Mouse (Mus musculus) neural tube, embryonic 14.5 days (tissue): ENCODE data around the gene Rgl1. TPM values are rescaled to one million over a fixed set of nuclear protein-coding genes. Genes with fewer than 3 reads are reported as not detected.

Source experiments
- ATAC-seq: fragments of 200-750 bp; cut with Nextera tagmentation; 2 replicates; pipeline ENCODE4 v1.8.0; 2017; ENCODE audit warnings: low read depth, mild to moderate bottlenecking, moderate TSS enrichment, moderate library complexity
- H3K27ac ChIP-seq: fragments of 300-500 bp; sonication (generic); 2 replicates; pipeline ENCODE4 v1.5.1; 2014; ENCODE audit warnings: low read depth, mild to moderate bottlenecking, control low read depth, low read length, moderate library complexity, mixed read lengths
- H3K27me3 ChIP-seq: fragments of 300-500 bp; sonication (generic); 2 replicates; pipeline ENCODE4 v1.6.1; 2014; ENCODE audit warnings: low read length; ENCODE audit not compliant: control insufficient read depth, insufficient read depth
- H3K36me3 ChIP-seq: fragments of 300-500 bp; sonication (generic); 2 replicates; pipeline ENCODE4 v1.6.1; 2014; ENCODE audit warnings: low read length, mixed read lengths; ENCODE audit not compliant: control insufficient read depth, insufficient read depth
- H3K4me1 ChIP-seq: fragments of 300-500 bp; sonication (generic); 2 replicates; pipeline ENCODE4 v1.6.1; 2014; ENCODE audit warnings: low read length; ENCODE audit not compliant: control insufficient read depth, insufficient read depth
- H3K4me2 ChIP-seq: fragments of 300-500 bp; sonication (generic); 2 replicates; pipeline ENCODE4 v1.6.1; 2014; ENCODE audit warnings: mild to moderate bottlenecking, low read depth, low read length, control low read depth
- H3K4me3 ChIP-seq: fragments of 300-500 bp; sonication (generic); 2 replicates; pipeline ENCODE4 v1.5.1; 2014; ENCODE audit warnings: low read depth, low read length, control low read depth, mixed read lengths
- H3K9ac ChIP-seq: fragments of 300-500 bp; sonication (generic); replicated peaks from 2 replicates; pipeline ENCODE4 v1.6.1; 2014; ENCODE audit warnings: low read depth, mild to moderate bottlenecking, control low read depth, low read length, mixed read lengths
- H3K9me3 ChIP-seq: fragments of 300-500 bp; sonication (generic); 2 replicates; pipeline ENCODE4 v1.6.1; 2016; ENCODE audit warnings: low read length; ENCODE audit not compliant: control insufficient read depth
- WGBS: fragments of 180-500 bp; shearing (Covaris S2); extraction: QIAGEN DNeasy Blood & Tissue Kit; methylation state at CpG from one replicate; pipeline ENCODE4 v1.1.7; 2014; 5-methylcytosine and 5-hydroxymethylcytosine counted together
- polyA plus RNA-seq: library from polyadenylated mRNA; unstranded; fragments of >200 nt; fragmentation: Nextera tagmentation; extraction: Ambion mirVana; gene quantifications from 2 replicates; pipeline ENCODE4 v1.2.1, GENCODE M21; 2014

Gene Rgl1
- polyA plus RNA-seq, 1 experiment from 2014 or later: 14.9 TPM

DNA sequence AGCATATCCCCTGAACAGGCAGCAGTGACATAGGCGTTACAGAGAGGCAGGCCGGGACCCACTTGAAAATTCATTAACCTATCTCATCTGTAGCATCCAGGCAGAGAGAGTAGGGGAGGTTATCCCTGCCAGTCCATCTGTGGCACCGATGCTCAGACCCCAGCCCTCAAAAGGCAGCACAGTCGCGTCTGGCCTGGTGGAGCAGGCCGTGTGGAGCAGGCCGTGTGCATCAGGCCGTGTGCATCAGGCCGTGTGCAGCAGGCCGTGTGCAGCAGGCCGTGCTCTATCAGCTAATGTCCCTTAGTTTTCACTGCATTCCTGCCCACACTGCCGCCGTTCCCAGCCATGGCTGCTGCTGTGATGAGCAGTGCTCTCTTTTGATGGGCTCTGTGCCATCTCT is 229.0 kb downstream of the Rgl1 start:
- H3K4me3 ChIP-seq: no peak overlapping the region
- H3K36me3 ChIP-seq: no peaks in the 10 kb centered on the region
- H3K4me1 ChIP-seq: no peaks in the 10 kb centered on the region
- WGBS: 76% methylated on average over 13 of the region's 13 CpGs
- no peaks in the 10 kb centered on the region for H3K9me3 ChIP-seq
- no peak overlapping the region for H3K27ac ChIP-seq
- H3K9ac ChIP-seq: no peak overlapping the region
- no peaks in the 10 kb centered on the region for H3K27me3 ChIP-seq
- no peak overlapping the region for H3K4me2 ChIP-seq
- ATAC-seq: no peak

DNA sequence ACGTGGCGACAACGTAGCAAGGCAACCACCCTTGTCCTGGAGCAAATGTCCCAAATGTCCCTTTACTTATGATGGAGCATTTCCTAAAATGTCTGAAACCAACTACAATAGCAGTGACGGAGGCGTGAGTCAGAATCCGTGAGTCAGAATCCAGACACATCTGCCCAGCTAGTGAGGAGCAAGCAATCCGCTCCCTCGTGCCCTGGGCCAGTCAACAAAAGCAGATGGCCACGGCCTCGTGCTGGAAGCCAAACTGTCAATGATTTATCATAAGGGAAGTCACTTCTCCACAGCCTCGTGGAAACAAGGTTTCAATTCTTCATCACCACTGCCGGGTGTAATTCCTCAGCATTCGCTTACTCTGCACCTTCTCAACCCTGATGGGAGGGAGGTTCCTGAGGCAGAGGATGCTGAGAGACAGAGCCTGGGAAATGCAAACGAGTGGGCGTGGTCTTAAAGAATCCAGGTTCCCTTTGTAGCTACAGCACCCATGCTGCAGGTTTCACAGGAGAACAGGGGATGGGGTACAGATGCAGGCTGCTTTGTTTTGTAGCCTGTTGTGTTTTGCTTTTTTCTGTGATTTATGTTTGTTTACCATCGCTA is 229.6 kb downstream of the Rgl1 start:
- WGBS: 46% methylated on average over 16 of the region's 16 CpGs
- peak; percentile 54 for ATAC-seq
- Histone ChIP-seq H3K9ac (no peak overlapping the region), H3K36me3 (no peaks in the 10 kb centered on the region), H3K4me1 (no peaks in the 10 kb centered on the region), H3K4me3 (no peak overlapping the region), H3K27ac (no peak overlapping the region), H3K4me2 (no peak overlapping the region), H3K27me3 (no peaks in the 10 kb centered on the region), H3K9me3 (no peaks in the 10 kb centered on the region)

DNA sequence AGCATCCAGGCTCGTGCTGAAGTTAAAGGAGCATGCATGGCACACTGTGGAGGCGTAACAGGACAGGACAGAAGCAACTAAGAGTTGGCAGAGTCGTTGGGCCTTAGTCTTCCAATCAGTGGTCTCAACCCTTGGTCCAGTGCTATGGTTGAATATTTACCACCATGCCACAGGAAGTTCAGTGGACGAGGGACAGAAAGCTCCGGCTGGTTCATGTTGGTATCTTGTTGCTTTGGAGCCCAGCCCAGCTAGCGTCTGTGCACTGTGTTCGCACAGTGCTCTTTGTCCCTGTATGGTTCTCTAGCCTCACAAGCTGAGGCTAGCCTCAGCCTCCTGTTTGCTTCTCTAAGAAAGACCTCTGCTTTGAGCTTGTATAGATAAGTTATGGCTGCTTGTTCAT is 231.6 kb downstream of the Rgl1 start:
- Histone ChIP-seq H3K9me3 (no peaks in the 10 kb centered on the region), H3K27ac (no peak overlapping the region), H3K9ac (no peak overlapping the region), H3K27me3 (no peaks in the 10 kb centered on the region), H3K4me1 (no peaks in the 10 kb centered on the region), H3K36me3 (peaks cover 5% of the 10 kb centered on the region; the same call in 1 of the 2 replicates), H3K4me3 (no peak overlapping the region), H3K4me2 (no peak overlapping the region)
- 90% methylated on average over 7 of the region's 7 CpGs for WGBS
- ATAC-seq: no peak

GRCm38 (mm10) chr1:152531498-152531897 is 234.7 kb downstream of the Rgl1 start:
- Histone ChIP-seq H3K4me2 (no peak overlapping the region), H3K4me1 (no peaks in the 10 kb centered on the region), H3K4me3 (no peak overlapping the region), H3K36me3 (peaks cover 5% of the 10 kb centered on the region; the same call in 1 of the 2 replicates), H3K27ac (no peak overlapping the region), H3K9me3 (no peaks in the 10 kb centered on the region), H3K27me3 (no peaks in the 10 kb centered on the region), H3K9ac (no peak overlapping the region)
- 72% methylated on average over 15 of the region's 15 CpGs for WGBS
- ATAC-seq: no peak

- no peak overlapping the region for H3K4me2 ChIP-seq
- no peak for ATAC-seq
- no peak overlapping the region for H3K27ac ChIP-seq
- WGBS: 93% methylated on average over 3 of the region's 3 CpGs
- no peak overlapping the region for H3K4me3 ChIP-seq
- no peak overlapping the region for H3K9ac ChIP-seq
- no peaks in the 10 kb centered on the region for H3K4me1 ChIP-seq
- no peaks in the 10 kb centered on the region for H3K9me3 ChIP-seq
- H3K27me3 ChIP-seq: no peaks in the 10 kb centered on the region
- peaks cover 11% of the 10 kb centered on the region; the same call in 1 of the 2 replicates for H3K36me3 ChIP-seq
These were observed 237.4 kb downstream of the Rgl1 start for GRCm38 (mm10) chr1:152528778-152529177.

DNA sequence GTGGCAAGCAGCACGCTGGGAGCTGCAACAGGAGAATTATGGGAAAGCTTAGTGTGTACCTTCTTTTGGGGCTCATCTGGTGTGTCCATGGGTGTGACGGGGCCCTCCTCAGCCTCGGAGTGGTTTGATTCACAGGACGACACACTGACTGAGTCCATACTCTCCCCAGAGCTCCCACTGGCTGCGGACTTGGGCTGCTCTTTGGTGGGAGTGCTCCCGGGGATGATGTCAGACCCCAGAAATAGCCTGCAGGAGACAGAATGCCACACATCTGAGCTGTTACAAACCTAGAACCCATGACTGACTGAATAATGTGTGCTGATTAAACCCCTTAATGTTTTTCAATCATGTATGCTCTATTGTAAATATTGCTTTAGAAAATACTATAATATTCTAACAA is 237.9 kb downstream of the Rgl1 start:
- Histone ChIP-seq H3K27me3 (no peaks in the 10 kb centered on the region), H3K4me2 (no peak overlapping the region), H3K27ac (no peak overlapping the region), H3K4me3 (no peak overlapping the region), H3K9me3 (no peaks in the 10 kb centered on the region), H3K4me1 (no peaks in the 10 kb centered on the region), H3K36me3 (peaks cover 11% of the 10 kb centered on the region), H3K9ac (no peak overlapping the region)
- no peak for ATAC-seq
- 91% methylated on average over 6 of the region's 6 CpGs for WGBS

DNA sequence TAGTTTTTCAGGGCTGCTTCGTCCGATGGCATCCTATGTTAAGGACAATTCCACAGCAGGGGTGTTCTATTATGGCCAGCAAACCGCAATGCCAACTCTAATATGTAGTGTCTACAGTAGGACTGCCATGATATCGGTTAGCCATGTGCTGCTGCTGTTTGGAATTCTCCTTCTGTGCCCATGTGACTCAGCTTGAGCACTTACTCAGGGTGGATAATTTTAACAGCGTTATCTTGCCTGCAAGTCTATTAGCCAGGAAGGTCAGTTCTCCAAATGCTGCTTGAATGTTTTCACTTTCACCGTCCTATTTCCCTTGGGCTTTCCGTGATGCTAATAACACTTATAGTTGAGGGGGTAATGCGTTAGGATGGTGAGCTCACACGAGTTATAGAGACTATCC is 240.0 kb downstream of the Rgl1 start:
- 61% methylated on average over 9 of the region's 9 CpGs for WGBS

GRCm38 (mm10) chr1:152524987-152525648 is 241.0 kb downstream of the Rgl1 start:
- H3K27me3 ChIP-seq: no peaks in the 10 kb centered on the region
- 21% methylated on average over 6 of the region's 6 CpGs for WGBS
- no peak overlapping the region for H3K9ac ChIP-seq
- H3K9me3 ChIP-seq: no peaks in the 10 kb centered on the region
- H3K4me3 ChIP-seq: no peak overlapping the region
- H3K4me1 ChIP-seq: no peaks in the 10 kb centered on the region
- no peak overlapping the region for H3K4me2 ChIP-seq
- peak; percentile 83; the same call in 1 of the 2 replicates for ATAC-seq
- no peak overlapping the region for H3K27ac ChIP-seq
- peaks cover 6% of the 10 kb centered on the region; the same call in 1 of the 2 replicates for H3K36me3 ChIP-seq

More for the DNA sequence above, 240.0 kb downstream of the Rgl1 start:
- Histone ChIP-seq H3K4me3 (no peak overlapping the region), H3K9ac (no peak overlapping the region), H3K27me3 (no peaks in the 10 kb centered on the region), H3K36me3 (peaks cover 11% of the 10 kb centered on the region), H3K4me2 (no peak overlapping the region), H3K4me1 (no peaks in the 10 kb centered on the region), H3K9me3 (no peaks in the 10 kb centered on the region), H3K27ac (no peak overlapping the region)
- ATAC-seq: no peak

GRCm38 (mm10) chr1:152524098-152524892 is 241.9 kb downstream of the Rgl1 start:
- no peak overlapping the region for H3K9ac ChIP-seq
- H3K9me3 ChIP-seq: no peaks in the 10 kb centered on the region
- no peak overlapping the region for H3K27ac ChIP-seq
- H3K4me1 ChIP-seq: no peaks in the 10 kb centered on the region
- ATAC-seq: no peak
- no peak overlapping the region for H3K4me2 ChIP-seq
- H3K27me3 ChIP-seq: no peaks in the 10 kb centered on the region
- H3K4me3 ChIP-seq: no peak overlapping the region
- 88% methylated on average over 22 of the region's 22 CpGs for WGBS
- H3K36me3 ChIP-seq: peaks cover 6% of the 10 kb centered on the region; the same call in 1 of the 2 replicates
